Mouse (Mus musculus) ES-Bruce4 (cell line): ENCODE data around the gene Dirc2.

Source experiments
- CTCF ChIP-seq: IDR thresholded peaks from one replicate; pipeline ENCODE4 v1.8.1; 2011; ENCODE audit warnings: low read depth, low read length
- EP300 ChIP-seq: IDR thresholded peaks from 2 replicates; pipeline ENCODE4 v1.6.1; 2011; ENCODE audit warnings: low read depth, low read length; ENCODE audit not compliant: insufficient read depth

DNA sequence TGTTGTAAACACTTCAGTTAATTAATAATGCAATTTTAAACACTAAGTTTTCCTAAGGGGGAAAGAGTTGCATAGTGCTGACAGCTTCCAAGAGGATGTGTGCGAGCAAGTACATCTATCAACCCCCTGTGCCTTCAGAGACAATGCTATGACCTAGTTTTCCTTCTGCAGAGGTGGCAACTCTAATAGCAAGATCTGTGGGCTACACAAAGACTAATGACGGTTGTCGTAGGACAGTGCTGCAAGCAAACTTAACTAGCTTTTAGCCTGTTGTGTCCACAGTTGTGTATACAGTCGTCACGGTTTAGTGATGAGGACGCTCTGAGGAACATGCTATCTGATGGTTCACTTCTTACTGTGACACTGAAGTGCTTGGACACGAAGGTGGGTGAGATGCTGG lies 54.5 kb downstream of the Dirc2 start:
- TF ChIP-seq CTCF: no peak
- no peak for TF ChIP-seq EP300
